Mouse (Mus musculus): ENCODE measurements at regions not wholly inside any gene's neighbourhood (a gene's known extent, or its start where the extent isn't known, plus 50 kb on each side); places are given as distances from the start of the nearest gene placed in this dataset.
A peak's percentile ranks its signal among the peaks of the same experiment; 100 is the strongest.
"Not testable (repeated sequence)": the region's sequence is repeated elsewhere in the genome, so short reads cannot be mapped to it uniquely, and the experiment has no call there.

GRCm38 (mm10) chr13:25727504-25728095, 457.3 kb upstream of the Nrsn1 start:
- DNase-seq (ENCODE audit: low spot score in 2 of 2), result no peak

GRCm38 (mm10) chr13:25722595-25723525, 452.6 kb upstream of the Nrsn1 start:
- DNase-seq (ENCODE audit: low spot score in 2 of 2), result no peak

DNA sequence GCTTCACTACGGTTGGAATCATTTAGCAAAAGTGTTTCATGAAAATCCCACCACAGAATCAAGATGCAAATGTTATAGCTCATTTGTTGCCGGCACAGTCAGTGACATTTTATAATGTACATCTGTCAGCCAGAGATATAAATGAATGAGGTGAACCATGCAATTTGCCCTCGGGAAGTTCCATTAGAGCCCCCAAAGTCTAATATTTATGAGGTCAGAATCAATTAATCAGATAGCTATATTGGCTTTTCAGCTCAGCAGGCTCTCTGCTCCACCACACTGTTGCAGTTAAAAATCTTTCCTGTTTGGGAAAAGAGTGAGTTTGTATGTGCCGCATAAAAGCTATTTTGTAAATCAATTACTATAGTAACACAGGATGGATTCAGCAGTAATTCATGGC, 430.7 kb upstream of the Nrsn1 start:
- DNase-seq (ENCODE audit: low spot score in 2 of 2), result no peak

DNA sequence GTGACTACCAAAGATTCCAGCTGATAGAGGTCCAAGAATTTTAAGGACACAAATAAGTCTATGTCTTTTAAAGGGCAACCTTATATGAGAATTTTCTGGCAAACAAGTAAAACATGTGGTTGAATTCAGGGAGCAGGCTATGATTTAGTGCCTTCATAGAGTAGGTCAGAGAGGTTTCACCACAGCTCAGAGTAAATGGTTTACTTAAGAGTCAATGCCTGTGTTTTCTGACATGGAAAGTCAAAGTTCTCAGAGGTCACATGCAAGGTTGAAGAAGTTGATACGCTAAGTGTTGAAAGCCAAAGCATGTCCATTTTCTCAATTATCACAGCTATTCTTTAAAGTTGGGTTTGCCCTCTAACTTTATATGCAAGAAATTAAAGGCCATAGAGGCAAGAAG, 425.7 kb upstream of the Nrsn1 start:
- DNase-seq (ENCODE audit: low spot score in 2 of 2), result no peak

DNA sequence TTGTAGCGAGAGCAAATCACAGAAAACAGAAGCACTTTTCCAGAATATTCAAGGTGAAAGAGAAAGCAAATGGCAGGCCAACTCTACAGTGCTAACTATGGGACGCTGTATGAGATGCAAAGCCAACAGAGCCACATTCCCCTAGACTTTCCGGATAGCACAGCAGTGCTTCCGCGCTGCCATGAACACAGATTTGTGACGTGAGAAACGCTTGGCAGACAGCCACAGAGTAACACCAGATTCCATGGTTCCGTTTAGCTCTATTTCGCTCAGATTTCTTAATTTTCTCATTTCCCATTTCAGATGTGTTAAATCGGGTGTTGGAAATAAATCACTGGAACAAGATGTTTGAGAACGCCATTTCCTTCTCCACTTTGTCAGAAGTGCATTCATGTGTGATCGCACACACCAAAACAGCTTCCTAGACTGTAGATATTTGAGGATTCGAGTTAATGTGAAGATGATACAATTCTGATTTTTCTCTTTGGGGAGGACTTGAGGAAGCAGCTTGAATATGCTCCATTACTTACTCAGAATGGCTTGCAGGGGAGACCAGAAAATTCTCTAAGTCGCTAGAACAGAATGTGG, 424.8 kb upstream of the Nrsn1 start:
- no peak for DNase-seq (ENCODE audit: low spot score in 2 of 2)

DNA sequence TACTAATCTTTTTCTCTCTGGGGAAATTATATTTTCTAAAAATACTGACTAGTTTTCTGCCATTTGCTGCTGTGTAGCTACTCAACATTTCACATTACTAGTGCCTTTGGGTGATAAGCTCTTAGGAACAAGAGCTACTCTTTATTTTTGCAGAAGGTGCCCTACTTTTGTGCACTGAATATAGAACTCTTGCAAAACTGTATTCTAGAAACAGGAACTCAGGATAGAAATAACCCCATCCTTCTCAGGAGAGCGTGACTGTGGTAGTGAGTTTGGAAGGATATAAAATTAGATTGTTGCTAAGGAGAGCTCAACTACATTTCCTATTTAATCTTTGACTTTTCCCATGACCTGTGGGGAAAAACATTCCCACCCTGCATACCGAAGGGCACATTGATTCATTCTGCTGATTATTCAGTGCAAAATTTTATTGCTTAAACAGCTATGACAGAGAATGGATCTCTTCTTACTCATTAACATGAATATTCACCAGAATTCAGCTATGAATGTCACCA, 408.0 kb upstream of the Nrsn1 start:
- DNase-seq (ENCODE audit: low spot score in 2 of 2), result no peak

GRCm38 (mm10) chr13:25675208-25675607, 404.9 kb upstream of the Nrsn1 start:
- no peak for DNase-seq (ENCODE audit: low spot score in 2 of 2)

- DNase-seq (ENCODE audit: low spot score in 2 of 2), result no peak
Measured at GRCm38 (mm10) chr13:25666022-25666421, 395.7 kb upstream of the Nrsn1 start.

GRCm38 (mm10) chr13:25664963-25665606, 394.8 kb upstream of the Nrsn1 start:
- no peak for DNase-seq (ENCODE audit: low spot score in 2 of 2)

- DNase-seq (ENCODE audit: low spot score in 2 of 2), result no peak
Measured at GRCm38 (mm10) chr13:25648430-25648786, 378.1 kb upstream of the Nrsn1 start.

- no peak for DNase-seq (ENCODE audit: low spot score in 2 of 2)
Measured at GRCm38 (mm10) chr13:25647711-25648429, 377.6 kb upstream of the Nrsn1 start.

GRCm38 (mm10) chr13:25639522-25640291, 369.4 kb upstream of the Nrsn1 start:
- DNase-seq (ENCODE audit: low spot score in 2 of 2), result no peak

DNA sequence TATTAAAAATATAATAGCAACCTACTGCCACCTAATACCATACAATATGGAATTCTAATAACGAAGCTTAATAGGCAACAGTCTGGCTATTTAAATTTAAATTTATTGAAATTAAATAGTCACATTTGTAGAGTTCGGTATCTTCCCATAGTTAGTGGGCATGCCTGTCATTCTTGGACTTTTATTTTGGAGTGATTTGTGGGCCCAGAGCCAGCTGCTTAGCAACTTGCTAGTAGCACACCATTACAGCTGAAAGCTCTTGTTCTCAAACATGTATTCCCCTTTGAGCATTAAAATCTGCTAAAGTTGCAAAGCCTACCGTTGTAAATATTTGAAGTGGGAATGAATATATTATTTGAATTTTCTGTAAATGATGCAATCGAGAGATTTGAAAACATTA, 359.2 kb upstream of the Nrsn1 start:
- DNase-seq (ENCODE audit: low spot score in 2 of 2), result no peak

DNA sequence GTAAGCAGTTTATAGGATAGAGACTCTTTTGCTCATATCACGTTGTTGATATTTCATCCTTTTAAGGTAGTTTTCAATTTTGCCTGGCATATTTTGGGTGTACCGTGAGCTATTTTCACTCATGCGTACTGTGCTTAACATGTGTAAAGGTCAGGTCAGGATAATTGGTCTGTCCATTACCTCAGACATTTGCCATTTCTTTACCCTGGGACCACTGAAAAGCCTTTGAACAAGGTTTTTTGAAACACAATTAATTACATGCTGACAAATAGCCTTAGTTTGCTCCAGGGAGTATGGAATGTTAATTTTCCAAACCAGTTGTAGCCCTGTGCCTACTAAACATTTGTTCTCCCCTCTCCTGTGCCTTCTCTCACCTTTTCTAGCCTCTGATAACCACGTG, 347.3 kb upstream of the Nrsn1 start:
- no peak for DNase-seq (ENCODE audit: low spot score in 2 of 2)

GRCm38 (mm10) chr13:25611986-25612385, 341.7 kb upstream of the Nrsn1 start:
- DNase-seq (ENCODE audit: low spot score in 2 of 2), result no peak

- no peak for DNase-seq (ENCODE audit: low spot score in 2 of 2)
Measured at GRCm38 (mm10) chr13:25609641-25610040, 339.3 kb upstream of the Nrsn1 start.

DNA sequence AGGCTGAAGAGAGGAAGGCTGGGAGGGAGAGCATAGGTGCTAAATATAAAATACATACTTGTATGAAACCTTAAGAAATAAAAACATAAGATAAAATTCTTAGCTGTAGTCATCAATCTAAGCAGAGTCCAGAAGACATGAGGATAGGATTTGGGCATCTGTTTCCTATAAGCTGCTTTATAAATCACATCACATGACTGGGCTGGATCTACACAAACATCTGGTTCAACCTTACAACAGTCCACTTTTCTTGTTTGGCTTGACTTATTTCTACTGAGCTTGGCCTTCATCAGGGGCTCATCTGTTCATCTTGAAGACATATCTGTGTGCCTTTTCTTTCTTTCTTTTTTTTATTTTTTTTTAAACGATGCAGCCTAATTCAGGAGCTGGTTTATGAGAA, 338.9 kb upstream of the Nrsn1 start:
- no peak for DNase-seq (ENCODE audit: low spot score in 2 of 2)

DNA sequence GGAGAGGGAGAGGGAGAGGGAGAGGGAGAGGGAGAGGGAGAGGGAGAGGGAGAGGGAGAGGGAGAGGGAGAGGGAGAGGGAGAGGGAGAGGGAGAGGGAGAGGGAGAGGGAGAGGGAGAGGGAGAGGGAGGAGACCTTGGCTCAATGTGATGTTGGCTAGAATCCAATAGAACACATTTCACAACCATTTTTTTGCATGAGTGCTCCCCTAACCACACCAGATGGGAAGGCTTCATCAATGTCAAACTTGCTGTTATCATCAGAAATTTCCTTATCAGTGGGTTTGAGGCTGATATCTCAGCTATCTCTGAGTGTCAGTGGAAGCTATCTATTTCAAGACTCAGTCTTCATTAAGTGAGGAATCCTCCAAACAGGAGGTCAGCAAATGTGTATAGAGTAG, 331.0 kb upstream of the Nrsn1 start:
- not testable (repeated sequence) for DNase-seq (ENCODE audit: low spot score in 2 of 2)

- no peak for DNase-seq (ENCODE audit: low spot score in 2 of 2)
Measured at GRCm38 (mm10) chr13:25594629-25595028, 324.3 kb upstream of the Nrsn1 start.

- DNase-seq (ENCODE audit: low spot score in 2 of 2), result no peak
Measured at GRCm38 (mm10) chr13:25570641-25571040, 300.3 kb upstream of the Nrsn1 start.

GRCm38 (mm10) chr13:25562746-25563145, 292.4 kb upstream of the Nrsn1 start:
- DNase-seq (ENCODE audit: low spot score in 2 of 2), result peak; percentile 3 to 9
